Mouse (Mus musculus) heart, postnatal 0 days (tissue): ENCODE measurements around the gene Fdx1l.

Source experiments
- CTCF ChIP-seq: IDR thresholded peaks from 2 replicates; pipeline ENCODE4 v1.5.1; 2016; ENCODE audit warnings: antibody characterized with exemption, control low read depth, low read depth
- EP300 ChIP-seq: IDR thresholded peaks from 2 replicates; pipeline ENCODE4 v1.6.1; 2016; ENCODE audit warnings: antibody characterized with exemption, low read depth

DNA sequence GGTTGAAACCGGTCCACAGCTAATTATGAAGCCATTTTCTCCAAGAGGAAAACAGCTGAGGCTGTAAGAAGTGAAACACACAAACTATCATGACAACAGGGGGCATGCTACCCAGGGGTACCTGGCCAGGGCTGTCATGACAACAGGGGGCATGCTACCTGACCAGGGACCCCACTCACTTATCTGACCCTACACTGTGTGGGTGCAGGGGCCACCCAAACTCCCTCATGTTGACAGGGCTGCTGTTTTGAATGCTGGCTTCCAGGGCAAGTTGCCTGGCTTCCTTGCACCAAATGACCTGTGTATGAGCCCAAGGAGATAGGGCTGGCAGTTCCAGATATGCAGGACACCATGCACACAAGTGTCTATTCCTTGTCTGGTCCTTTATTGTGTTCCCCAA lies 17.1 kb upstream of the Fdx1l start:
- no peak for TF ChIP-seq CTCF
- TF ChIP-seq EP300, result no peak
